In the genomic region with DNA sequence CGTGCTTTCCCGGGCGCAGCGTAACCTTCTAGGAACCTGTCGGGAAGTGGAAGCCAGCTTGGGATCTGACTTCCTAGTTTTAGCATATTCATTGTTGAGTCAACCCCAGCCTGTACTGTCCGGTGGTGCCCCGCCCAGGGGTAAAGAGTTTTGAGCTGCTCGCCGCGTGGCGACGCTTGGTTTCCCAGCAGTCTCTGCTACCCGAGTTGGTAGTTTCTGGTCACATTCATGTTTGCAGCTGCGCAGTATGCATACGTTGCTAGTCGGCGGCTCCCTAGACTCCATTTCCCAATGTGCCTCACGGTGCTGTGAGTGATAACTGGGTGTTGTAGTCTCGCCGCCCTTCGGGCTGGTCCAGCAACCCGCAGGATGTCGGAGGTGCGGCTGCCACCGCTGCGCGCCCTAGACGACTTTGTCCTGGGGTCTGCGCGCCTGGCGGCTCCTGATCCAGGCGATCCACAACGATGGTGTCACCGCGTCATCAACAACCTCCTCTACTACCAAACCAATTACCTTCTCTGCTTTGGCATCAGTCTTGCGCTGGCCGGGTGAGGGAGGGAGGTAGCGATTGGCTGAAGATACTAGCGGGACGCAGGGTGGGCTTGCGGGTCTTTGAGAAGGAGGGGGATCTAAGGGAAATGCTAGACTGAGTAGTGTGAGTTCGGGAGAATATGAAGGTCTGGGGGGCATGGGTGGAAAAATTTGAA, we compare ENCODE assay signal across 1 mouse cellular context.
A peak's percentile ranks its signal among the peaks of the same experiment; 100 is the strongest.
TF ChIP-seq lines count a peak whose summit lies in the region.

A gene (plus strand): TSS at position 225 of the 707 bp plus-strand sequence.

TF ChIP-seq in CH12.LX, 34 proteins besides CTCF, POLR2A, EP300 and RAD21 (continued from another document):
- TF ChIP-seq HCFC1 (IDR thresholded peaks at IDR 0.05; ENCODE audit: low read depth, low read length) (peak; percentile 93), SIN3A (IDR thresholded peaks at IDR 0.05; ENCODE audit: low read length) (0 out of 2 replicates have a peak, but pooled peaks have one; percentile 24), MAX (IDR thresholded peaks at IDR 0.05; ENCODE audit: low read length) (peak; percentile 83), ETS1 (conservative IDR thresholded peaks at IDR 0.05; ENCODE audit: low read depth, low read length) (0 out of 2 replicates have a peak, but pooled peaks have one; percentile 10), MXI1 (IDR thresholded peaks at IDR 0.05; ENCODE audit: low read depth, low read length) (0 out of 2 replicates have a peak, but pooled peaks have one; percentile 64), MYC (IDR thresholded peaks at IDR 0.05; ENCODE audit: low read depth, low read length) (peak; percentile 91), NRF1 (IDR thresholded peaks at IDR 0.05; ENCODE audit: low read depth, low read length) (peak; percentile 80), MAZ (IDR thresholded peaks at IDR 0.05; ENCODE audit: low read depth, low read length) (no peak), NELFE (IDR thresholded peaks at IDR 0.05; ENCODE audit: low read depth, low read length) (peak; percentile 63; the same call in 1 of the 2 replicates), ELF1 (IDR thresholded peaks at IDR 0.05; ENCODE audit: low read depth, low read length) (peak; percentile 67; the same call in 1 of the 2 replicates), SMC3 (IDR thresholded peaks at IDR 0.05; ENCODE audit: low read depth, low read length) (no peak), CHD1 (IDR thresholded peaks at IDR 0.05; ENCODE audit: low read depth, low read length) (no peak), KAT2A (IDR thresholded peaks at IDR 0.05; ENCODE audit: insufficient replicate concordance, low read length) (peak; percentile 79; the same call in 1 of the 2 replicates)
